Mouse (Mus musculus): ENCODE results near the gene Armt1. TPM values are rescaled to one million over a fixed set of nuclear protein-coding genes. Genes with fewer than 3 reads are reported as not detected.

Armt1 gene
- 10 to 100 TPM; 21.0 to 21.8 TPM for total RNA-seq (2021)
- long read RNA-seq, experiment 1, transcript Armt1-201 (5 exons, 2,429 nt), result major isoform, 20 of 25 reads
- long read RNA-seq, experiment 1, partial matches to known transcripts, result 0 of 25 reads
- long read RNA-seq, experiment 1, other reads (novel, unspliced or antisense), result 5 of 25 reads
- long read RNA-seq, experiment 2, full-length matches to known transcripts, result 12 of 19 reads
- long read RNA-seq, experiment 2, partial matches to known transcripts, result 2 of 19 reads
- long read RNA-seq, experiment 2, other reads (novel, unspliced or antisense), result 5 of 19 reads

DNA sequence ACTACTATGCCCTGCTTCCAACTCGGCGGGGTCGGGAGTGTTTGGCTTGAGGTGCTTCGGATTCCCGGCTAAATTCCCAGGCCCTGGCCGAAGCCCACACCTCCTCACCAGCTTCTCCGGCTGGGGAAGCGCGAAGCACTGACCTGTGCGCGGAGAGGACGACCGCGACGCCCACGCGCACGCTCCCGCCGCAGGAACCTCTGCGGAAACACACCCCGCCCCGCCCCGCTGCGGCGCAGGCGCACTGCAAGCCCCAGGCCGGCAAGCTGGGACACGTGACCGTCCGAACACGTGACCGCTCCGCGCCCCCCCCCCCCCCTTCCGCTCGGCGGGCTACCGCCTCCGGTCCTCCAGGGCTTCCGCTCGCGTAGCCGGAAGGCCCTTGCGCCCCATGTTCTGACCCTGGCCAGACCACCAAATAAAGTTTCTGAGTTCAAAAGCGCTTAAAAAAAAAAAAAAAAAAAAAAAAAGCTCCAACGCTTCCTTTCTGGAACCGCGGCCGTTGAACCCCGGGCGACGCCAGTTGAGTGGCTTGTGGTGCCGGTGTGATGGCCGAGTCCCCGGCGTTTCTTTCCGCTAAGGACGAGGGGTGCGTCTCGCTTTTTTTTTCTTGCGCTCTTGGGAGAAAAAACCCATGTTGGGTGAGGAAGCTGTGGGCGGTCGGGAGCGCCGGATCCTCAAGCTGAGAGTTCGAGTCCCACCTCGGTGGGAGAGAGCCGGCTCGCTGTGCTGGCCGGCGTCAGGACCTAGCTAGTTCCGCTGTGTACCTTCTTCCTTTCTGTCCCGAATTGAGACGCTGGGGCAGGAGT is at the start of gene Armt1, which contains the start of gene Rmnd1:
Gene Armt1, plus strand, starts transcription at position 345 of the 809 bp plus-strand sequence.
Gene Rmnd1, minus strand, starts transcription at position 266 of the 809 bp plus-strand sequence.
- DNase-seq (ENCODE audit: extremely low spot score in 1 of 2, low spot score in 2 of 2), result peak; percentile 97
- TF ChIP-seq CTCF (IDR thresholded peaks at IDR 0.05), result no peak
- peak within 1 kb of the TSS; percentile 85 for H3K4me3 ChIP-seq
- intact Hi-C loops (cut with DNase I), result loop anchor here (2.0 kb wide), 1 partner anchor 46 kb away; no protein-coding TSS in a partner anchor
- H3K27ac ChIP-seq, result peak within 1 kb of the TSS; percentile 98

DNA sequence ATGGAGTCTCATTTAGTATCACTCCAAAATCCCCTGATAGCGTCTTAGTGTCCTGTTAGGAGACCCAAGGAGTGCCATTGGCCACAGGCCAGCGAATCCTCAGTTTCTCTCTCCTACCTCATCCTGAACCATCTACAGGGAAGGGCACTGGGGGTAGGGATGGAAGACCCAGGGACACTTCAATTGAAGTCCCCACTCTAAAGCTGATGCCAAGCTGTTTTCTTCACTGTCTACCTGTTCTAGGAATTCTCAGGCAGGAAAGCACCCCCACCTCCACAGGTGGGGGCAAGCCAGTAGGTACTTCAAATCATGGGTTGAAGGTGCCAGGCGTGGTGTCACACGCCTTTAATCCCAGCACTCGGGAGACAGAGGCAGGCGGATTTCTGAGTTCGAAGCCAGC is 48.0 kb upstream of the Armt1 start:
- Histone ChIP-seq H3K4me3 (no peak overlapping the region), H3K27ac (no peak overlapping the region)
- TF ChIP-seq CTCF (IDR thresholded peaks at IDR 0.05), result no peak
- intact Hi-C loops (cut with DNase I), result no loop called here
- DNase-seq (ENCODE audit: extremely low spot score in 1 of 2, low spot score in 2 of 2), result no peak

DNA sequence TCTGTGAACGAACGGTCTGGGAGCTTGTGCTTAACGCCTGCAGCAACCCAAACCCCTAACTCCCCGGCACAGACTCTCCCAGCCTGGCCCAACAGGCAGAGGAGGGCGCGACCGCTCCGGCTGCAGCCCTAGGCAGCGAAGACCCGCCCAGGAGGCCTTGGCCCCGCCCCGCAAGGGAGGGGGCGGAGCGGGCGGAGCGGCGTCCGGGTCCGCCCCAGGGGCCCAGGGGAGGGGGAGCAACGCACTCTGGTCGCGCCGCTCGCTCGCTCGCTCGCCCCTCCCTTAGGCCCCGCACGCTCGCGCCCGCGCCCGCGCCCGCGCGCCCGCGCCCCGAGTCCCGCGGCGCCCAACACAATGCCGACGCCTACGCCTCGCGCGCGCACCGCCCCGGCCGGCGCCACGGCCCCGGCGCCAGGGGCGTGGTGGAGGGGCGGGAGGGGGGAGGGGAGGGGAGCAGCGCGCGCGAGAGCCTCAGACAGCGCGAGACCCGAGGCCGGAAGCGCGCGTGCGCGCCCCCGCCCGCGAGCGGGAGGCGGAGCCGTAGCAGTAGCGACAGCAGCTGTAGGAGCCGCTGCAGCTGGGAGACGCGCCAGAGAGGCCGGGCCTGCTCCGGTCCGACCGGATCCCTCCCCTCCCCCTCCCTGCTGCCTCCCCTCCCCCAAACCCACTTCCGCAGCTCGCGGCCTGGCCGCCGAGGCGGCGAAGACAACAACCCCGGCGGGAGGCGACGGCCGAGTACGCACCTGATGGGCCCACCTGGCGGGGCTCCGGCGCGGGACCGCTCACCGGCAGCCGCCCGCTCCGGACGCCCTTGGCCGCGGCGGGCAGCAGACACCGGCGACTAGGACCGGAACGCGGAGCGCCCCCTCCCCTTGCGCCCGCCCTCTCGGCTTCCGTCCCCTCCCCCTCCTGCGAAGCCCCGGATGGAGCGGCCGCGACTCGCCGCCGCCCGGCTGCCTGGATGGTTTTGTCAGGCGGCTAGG is 45.4 kb upstream of the Armt1 start:
- intact Hi-C loops (cut with DNase I), result loop anchor here (2.0 kb wide), 1 partner anchor 46 kb away; the partner anchor contains the start of genes Armt1 and Rmnd1

DNA sequence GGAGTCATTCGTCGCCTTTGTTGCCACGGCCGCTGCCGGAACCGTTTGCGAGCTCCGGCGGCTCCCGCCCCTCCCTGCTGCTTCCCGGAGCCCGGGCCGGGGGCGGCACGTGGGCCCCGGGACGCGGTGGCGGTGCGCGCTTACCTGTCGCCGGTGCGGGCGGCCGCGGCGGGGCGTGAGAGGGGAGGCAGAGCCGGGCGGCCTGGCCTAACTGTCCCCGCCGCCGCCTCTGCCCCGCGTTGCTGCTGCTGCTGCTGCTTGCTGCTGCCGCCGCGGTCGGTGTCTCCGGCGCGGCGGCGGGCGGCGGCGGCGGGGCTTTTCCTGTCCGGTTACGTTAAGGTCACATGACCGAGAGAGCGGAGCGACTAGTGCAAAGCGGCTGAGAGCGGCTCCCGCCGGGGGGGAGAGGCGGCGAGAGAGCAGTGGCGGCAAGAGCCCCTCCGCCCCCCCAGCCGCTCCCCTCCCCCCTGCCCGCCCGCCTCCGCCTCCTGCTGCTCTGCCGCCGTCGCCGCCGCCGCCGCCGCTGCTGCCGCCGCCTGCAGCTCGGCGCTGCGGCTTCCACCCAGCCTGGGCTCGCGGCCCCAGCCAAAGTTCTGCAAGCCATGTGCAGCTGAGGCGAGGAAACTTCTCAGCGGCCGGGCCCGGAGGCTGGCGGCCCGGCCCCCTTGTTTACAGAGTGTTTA is 44.4 kb upstream of the Armt1 start, which contains the start of gene Zbtb2:
Gene Zbtb2, minus strand, starts transcription at position 408 of the 683 bp plus-strand sequence.
- intact Hi-C loops (cut with DNase I), result loop anchor here (2.0 kb wide), 1 partner anchor 45 kb away; the partner anchor contains the start of genes Armt1 and Rmnd1
- peak within 1 kb of the TSS; percentile 88 for H3K4me3 ChIP-seq

More for the DNA sequence above, 45.4 kb upstream of the Armt1 start:
- Histone ChIP-seq H3K27ac (peak overlapping the region; percentile 99), H3K4me3 (peak overlapping the region; percentile 88)
- no peak for TF ChIP-seq CTCF (IDR thresholded peaks at IDR 0.05)
- DNase-seq (ENCODE audit: extremely low spot score in 1 of 2, low spot score in 2 of 2), result peak; percentile 91 to 94

DNA sequence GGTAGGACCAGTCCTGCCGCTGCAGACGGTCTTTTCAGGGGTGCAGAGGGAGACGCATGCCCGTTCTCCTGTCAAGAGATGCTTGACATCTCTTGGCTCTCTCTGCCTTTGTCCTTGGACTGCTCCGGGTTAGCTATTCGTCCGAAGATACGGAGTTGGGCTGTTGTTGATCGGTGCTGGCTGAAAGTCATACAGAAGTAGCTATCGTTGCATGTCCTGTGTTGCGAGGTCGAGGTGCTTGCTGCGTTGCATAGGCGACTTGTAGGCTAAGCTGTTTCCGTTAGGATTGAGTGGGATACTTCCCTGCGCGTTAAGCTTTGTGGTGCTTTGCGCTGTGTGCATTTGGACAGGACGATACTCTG is 43.9 kb upstream of the Armt1 start:
- intact Hi-C loops (cut with DNase I), result no loop called here
- Histone ChIP-seq H3K4me3 (peak overlapping the region; percentile 88), H3K27ac (peak overlapping the region; percentile 99)
- TF ChIP-seq CTCF (IDR thresholded peaks at IDR 0.05), result no peak
- DNase-seq (ENCODE audit: extremely low spot score in 1 of 2, low spot score in 2 of 2), result no peak

More for the DNA sequence above, 44.4 kb upstream of the Armt1 start, which contains the start of gene Zbtb2:
- DNase-seq (ENCODE audit: extremely low spot score in 1 of 2, low spot score in 2 of 2), result peak; percentile 61 to 71
- no peak for TF ChIP-seq CTCF (IDR thresholded peaks at IDR 0.05)
- peak within 1 kb of the TSS; percentile 99 for H3K27ac ChIP-seq

DNA sequence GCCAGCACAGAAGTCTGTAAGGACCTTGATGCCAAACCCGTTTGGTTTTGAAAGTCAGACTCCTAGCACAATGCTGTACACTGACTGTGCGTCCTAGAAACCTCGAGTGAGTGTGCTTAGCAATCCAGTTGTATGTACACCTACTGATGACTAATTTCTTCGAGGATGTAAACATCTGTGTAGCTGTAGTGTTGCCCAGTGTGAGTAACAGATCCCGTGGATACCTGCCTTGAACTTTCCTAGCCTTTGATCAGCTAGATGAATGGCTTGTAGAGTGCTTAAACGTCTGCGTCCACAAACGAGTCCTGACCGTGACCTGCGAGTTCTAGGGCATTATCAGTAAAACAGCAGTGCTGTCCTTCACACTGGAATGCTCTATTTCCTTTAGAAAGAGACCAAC is 43.2 kb upstream of the Armt1 start:
- DNase-seq (ENCODE audit: extremely low spot score in 1 of 2, low spot score in 2 of 2), result no peak
- no peak overlapping the region; the same call in 1 of the 2 replicates for H3K27ac ChIP-seq
- no peak for TF ChIP-seq CTCF (IDR thresholded peaks at IDR 0.05)
- peak overlapping the region; percentile 88 for H3K4me3 ChIP-seq
- intact Hi-C loops (cut with DNase I), result no loop called here

DNA sequence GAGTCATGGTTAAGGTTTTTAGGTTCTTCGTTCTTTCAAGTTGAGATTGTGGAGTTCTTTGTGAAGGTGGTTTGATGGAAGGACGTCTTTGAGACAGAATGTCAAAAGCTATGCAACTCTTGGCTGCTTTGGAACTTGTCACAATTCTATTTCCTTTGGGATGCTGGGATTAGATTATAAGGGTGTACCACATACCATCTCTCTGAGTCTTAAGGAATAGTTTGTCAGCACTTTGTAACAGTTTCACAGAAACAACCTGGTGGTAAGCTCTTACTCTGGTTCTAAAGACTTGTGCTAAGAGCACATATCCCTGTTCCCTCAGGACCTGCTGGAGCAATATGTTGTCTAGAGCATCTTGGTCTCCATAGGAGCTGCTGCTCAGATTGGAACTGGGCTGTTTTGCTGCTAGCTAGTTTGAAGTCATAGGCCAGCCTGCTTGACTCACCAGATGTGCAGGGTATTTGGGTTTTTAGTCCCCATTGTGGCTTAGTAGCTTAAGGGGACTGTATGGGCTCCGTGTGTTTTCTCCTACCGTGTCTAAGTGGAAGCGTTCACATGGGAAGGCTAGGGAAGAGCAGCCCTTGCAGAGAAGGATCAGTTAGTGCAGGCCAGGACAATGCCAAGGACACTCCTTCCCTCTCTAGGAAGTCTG is 42.7 kb upstream of the Armt1 start:
- intact Hi-C loops (cut with DNase I), result no loop called here
- no peak overlapping the region; the same call in 1 of the 2 replicates for H3K4me3 ChIP-seq
- no peak for DNase-seq (ENCODE audit: extremely low spot score in 1 of 2, low spot score in 2 of 2)
- peak overlapping the region; percentile 9; the same call in 1 of the 2 replicates for H3K27ac ChIP-seq
- TF ChIP-seq CTCF (IDR thresholded peaks at IDR 0.05), result no peak

DNA sequence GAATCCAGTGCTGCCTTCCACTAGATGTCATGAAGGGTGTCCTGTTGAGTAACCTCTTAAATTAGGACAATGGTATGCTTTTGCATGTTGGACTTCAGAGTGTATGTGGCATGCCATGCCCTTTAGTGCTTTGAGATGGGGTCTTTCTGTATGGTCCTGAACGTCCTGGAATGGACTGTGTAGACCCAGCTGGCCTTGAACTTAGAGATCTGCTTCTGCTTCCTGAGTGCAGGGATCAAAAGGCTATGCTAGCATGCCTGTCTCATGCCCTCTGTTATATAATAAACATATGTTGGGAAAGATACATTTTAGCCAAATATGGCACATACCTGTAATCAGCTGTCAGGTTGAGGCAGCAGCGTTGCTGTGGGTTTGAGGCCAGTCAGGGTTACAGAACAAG is 41.7 kb upstream of the Armt1 start:
- intact Hi-C loops (cut with DNase I), result no loop called here
- Histone ChIP-seq H3K27ac (no peak overlapping the region), H3K4me3 (no peak overlapping the region)
- TF ChIP-seq CTCF (IDR thresholded peaks at IDR 0.05), result no peak
- no peak for DNase-seq (ENCODE audit: extremely low spot score in 1 of 2, low spot score in 2 of 2)

DNA sequence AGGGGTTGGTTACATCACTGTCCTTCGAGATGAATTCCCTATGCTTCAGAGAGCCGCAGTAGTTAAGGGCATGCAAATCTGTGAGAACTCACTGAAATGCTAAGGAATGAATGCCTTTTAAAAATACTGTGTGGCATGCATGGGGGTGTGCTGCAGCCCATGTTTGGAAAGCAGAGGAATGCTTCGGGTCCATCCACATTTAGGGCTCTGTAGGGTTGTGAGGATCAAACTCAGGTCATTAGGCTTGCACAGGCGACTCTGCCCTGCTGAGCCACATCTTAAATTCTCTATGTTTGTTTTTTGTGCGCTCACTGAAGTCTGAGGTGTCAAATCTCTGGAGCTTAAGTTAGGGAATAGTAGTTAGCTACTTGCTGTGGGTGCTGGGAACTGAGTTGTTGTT is 41.2 kb upstream of the Armt1 start:
- H3K27ac ChIP-seq, result no peak overlapping the region
- H3K4me3 ChIP-seq, result no peak overlapping the region
- no peak for TF ChIP-seq CTCF (IDR thresholded peaks at IDR 0.05)
- intact Hi-C loops (cut with DNase I), result no loop called here
- DNase-seq (ENCODE audit: extremely low spot score in 1 of 2, low spot score in 2 of 2), result no peak

DNA sequence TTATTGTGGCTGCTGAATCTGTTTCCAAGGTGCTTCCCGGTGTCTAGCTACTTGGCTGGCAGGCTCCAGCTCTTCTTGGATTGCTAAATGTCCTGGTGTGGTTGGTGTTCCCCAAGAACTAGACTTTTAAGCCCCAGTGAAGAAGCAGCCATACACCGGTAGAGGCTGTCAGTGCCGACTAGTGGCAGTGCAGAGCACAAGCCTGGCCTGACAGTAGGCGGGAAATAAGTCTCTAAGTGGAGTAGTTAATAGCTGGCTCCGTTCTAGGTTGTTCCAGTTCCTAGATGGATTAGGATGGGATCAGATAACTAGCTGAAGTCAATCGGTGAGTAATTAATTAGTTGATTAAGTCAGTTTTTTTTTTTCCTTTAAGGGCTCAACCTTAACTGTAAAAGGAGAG is 40.4 kb upstream of the Armt1 start:
- intact Hi-C loops (cut with DNase I), result no loop called here
- H3K27ac ChIP-seq, result no peak overlapping the region
- peak; percentile 71 for TF ChIP-seq CTCF (IDR thresholded peaks at IDR 0.05)
- no peak overlapping the region for H3K4me3 ChIP-seq
- no peak for DNase-seq (ENCODE audit: extremely low spot score in 1 of 2, low spot score in 2 of 2)
